Mouse (Mus musculus) left cerebral cortex, postnatal 25 days (tissue): ENCODE measurements around the gene Tex264. TPM values are rescaled to one million over a fixed set of nuclear protein-coding genes. Genes with fewer than 3 reads are reported as not detected.
"Not testable (repeated sequence)": the region's sequence is repeated elsewhere in the genome, so short reads cannot be mapped to it uniquely, and the experiment has no call there.

Source experiments
- DNase-seq, 2 experiments: peaks; one replicate each; pipeline ENCODE4 v3.0.0; 2022; ENCODE audit warnings: low spot score in 2 of 2, mixed read lengths in 1 of 2
- intact Hi-C: fragments of 180-260 bp; cut with DNase I; formaldehyde crosslinking; loops from one replicate; pipeline ENCODE4 v1.15.1; 2025
- total RNA-seq, 2 experiments: library from RNA; stranded (reverse); gene quantifications; 2 replicates each; pipeline ENCODE4 v1.2.3; 2021

The Tex264 gene
- total RNA-seq, 2 experiments from 2014 or later: 96.3 to 106 TPM

DNA sequence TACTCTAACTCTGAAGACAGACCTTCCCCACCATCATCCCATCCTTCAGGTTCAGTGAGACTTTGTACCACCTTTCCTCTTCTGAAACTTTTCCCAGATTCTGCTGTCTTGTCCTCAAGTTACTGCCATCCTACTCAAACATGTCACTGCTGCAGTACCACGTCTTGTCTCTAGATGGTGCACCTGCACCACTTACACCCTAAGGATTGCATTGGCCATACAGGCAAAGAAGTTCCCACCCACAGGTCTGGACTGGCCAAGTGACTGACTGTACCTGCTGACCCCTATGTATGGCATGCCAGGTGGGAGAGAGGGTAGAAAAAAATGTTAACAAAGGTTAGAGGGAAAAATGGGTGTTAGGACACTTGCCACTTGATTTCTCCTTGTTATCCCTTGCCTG is 10.2 kb downstream of the Tex264 start:
- intact Hi-C loops: loop anchor here (2.0 kb wide), 1 partner anchor 211 kb away; the partner anchor contains the start of gene Rbm15b
- peak; percentile 87 to 93 for DNase-seq

DNA sequence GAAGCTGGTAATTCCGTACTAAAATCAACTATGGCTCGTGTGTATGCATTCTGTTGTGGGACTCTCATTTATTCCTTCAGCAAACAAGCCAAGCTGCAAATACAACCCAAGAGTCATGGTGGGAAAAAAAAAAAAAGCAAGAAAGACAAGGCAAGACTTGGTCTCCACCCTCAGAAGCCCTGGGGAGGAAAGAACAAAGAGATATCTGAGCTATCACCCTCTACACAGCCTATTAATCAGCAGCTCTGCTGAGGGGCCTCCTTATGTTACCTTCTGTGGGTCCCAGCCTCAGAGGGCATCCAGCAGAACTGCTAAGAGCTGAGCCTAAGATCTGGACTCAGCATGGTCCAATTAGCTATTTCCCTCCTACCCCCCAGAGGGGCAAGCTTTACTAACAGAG is 11.9 kb downstream of the Tex264 start:
- no peak for DNase-seq
- intact Hi-C loops: loop anchor here (2.0 kb wide), 1 partner anchor 213 kb away; the partner anchor contains the start of gene Rbm15b

DNA sequence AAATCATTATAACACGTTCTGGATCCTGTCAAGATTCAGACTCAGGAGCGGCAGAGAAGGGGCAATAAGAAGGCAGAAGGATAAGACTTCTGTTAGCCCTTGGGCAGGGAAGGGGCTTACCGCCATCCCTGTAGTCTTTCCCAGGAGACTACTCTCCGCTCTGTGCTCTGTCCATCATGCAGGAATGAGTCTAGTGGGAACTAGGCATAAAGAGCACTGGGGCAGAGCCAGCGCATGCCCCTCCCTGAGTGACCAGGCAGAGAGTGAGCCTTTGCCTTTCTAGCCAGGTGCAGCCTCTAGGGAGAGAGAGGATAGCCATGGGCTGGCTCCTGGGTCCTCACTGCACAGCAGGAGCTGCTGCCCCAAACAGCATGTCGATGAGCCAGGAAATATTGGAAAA is 20.9 kb downstream of the Tex264 start:
- intact Hi-C loops: no loop called here
- DNase-seq: no peak

- intact Hi-C loops: no loop called here
Observed at GRCm38 (mm10) chr9:106664433-106664832, 21.3 kb downstream of the Tex264 start.

DNA sequence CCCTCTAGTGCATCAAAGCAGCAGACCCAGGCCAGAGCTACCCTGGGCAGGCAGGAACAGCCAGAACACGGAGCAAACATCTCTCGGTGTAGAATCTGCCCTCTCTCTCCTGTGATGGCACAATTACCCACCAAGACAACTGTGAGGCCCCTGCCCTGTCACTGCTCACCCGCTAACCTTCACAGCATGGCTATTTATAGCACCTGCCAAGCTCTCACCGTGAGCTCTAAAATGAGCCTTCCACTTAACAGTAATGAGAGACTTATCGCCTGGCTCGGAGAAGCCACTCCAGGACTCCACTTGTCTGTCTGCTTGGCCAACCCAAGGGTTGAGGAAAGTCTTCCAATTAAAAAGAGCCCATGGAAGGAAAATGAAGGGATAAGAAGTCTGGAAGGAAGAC is 22.5 kb downstream of the Tex264 start:
- no peak for DNase-seq
- intact Hi-C loops: no loop called here

More at GRCm38 (mm10) chr9:106664433-106664832, 21.3 kb downstream of the Tex264 start:
- DNase-seq: peak; percentile 80 to 96

DNA sequence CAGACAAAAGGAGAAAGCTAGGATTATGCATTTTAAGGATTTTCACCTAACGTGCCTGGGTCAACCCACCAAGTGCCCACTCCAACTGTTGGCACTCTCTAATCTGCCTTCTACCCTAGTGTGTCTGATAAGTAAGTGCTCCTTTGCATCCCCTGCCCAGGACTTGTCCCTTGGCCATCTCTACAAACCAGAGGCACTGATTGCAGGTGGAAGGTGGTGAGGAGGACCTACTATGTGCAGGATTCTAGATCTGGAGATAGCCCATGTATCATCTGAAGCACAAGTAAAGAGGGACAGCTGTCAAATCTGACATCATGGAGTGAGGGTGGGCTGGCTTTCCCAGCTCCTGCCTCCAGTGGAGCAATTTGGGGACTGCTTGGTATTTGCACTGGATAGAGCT is 25.8 kb downstream of the Tex264 start:
- no peak for DNase-seq
- intact Hi-C loops: no loop called here

GRCm38 (mm10) chr9:106659441-106659840 is 26.3 kb downstream of the Tex264 start:
- DNase-seq: no peak
- intact Hi-C loops: no loop called here

DNA sequence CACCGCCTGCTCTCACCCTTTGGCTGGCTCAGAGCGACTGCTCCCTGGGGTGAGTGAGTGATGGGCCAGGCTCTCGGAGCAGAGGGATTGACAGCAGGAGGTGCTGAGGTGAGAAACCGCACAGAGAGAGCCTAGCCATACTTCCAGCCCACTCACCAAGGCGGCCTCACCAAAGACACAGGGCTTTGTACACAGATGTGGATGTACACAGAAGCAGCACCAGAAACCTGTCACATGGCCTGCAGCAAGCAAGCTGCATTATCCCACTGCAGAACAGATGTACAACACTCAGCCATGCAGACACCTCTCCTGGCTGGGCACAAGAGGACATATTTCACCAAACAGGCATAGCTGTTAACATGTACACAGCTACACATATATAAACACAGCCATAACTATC is 28.1 kb downstream of the Tex264 start:
- no peak for DNase-seq
- intact Hi-C loops: no loop called here

DNA sequence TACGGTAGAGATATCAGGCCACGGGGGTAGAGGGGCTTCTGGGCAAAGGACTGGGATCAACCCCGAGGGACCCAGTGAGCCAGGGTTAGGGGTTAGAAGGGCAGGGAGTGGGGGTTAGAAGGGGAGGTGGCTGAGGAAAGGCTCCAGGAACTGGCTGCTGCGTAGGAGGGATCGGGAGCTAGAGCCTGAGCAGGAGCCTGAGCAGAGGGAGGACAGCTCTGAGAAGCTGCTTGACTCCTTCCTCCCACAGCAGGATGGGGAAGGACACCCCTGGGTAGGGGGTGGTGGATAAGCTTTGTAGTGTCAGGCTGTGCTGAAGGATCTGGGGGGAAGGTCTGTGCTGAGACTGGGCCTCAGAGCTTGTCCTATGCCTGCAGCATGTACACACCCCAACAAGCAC is 28.9 kb downstream of the Tex264 start:
- intact Hi-C loops: no loop called here
- no peak for DNase-seq

GRCm38 (mm10) chr9:106655884-106656720 is 29.6 kb downstream of the Tex264 start, which contains the start of gene Grm2:
TSS of gene Grm2 (minus strand) at chr9:106656082.
- intact Hi-C loops: no loop called here
- no peak for DNase-seq

- DNase-seq: no peak
- intact Hi-C loops: loop anchor here (2.0 kb wide), 1 partner anchor 52 kb away; no protein-coding TSS in a partner anchor
Observed at GRCm38 (mm10) chr9:106652720-106653119, 33.0 kb downstream of the Tex264 start.

DNA sequence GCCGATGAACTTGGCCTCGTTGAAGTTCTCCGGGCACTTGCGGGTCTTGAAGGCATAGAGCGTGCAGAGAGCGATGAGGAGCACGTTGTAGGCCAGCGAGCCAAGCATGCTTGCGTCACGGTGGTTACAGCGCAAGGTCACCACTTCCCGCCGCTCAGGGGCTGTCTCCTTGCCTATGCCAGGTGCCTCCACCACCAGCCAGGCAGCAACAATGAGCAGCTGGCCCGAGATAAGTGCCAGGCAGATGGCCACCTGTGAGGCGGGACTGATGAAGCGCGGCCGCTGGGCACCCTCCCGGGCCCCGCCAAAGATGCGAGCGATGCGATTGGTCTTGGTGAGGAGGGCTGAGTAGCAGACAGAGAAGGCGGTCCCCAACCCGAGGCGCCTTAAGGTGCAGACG is 38.5 kb downstream of the Tex264 start:
- no peak for DNase-seq
- intact Hi-C loops: no loop called here

- intact Hi-C loops: no loop called here
- peak in 1 of 2 experiments; percentile 66 for DNase-seq
Observed at GRCm38 (mm10) chr9:106645684-106646271, 39.9 kb downstream of the Tex264 start.

DNA sequence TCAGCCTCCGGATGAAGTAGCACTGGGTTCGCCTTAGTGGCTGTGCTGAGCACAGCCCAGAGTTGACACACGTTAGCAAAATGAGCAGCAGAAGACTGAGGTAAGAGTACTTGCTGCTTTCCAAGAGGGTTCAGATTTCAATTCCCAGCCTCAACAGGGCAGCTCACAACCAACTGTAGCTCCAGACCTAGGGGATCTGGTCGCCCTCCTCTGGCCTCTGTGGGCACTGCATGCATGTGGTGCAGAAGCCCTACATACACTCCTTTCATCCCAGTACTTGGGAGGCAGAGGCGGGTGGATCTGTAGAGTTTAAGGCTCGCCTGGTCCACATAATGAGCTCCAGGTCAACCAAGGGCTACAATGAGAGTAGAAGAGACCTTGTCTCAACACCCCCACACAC is 41.9 kb downstream of the Tex264 start:
- no peak for DNase-seq
- intact Hi-C loops: loop anchor here (2.0 to 5.0 kb wide), 2 partner anchors 45 to 111 kb away; no protein-coding TSS in a partner anchor

GRCm38 (mm10) chr9:106643128-106643527 is 42.6 kb downstream of the Tex264 start:
- peak; percentile 76 to 79 for DNase-seq
- intact Hi-C loops: loop anchor here (2.0 to 5.0 kb wide), 2 partner anchors 44 to 111 kb away; no protein-coding TSS in a partner anchor

GRCm38 (mm10) chr9:106641346-106641745 is 44.4 kb downstream of the Tex264 start:
- no peak for DNase-seq
- intact Hi-C loops: loop anchor here (5.0 kb wide), 1 partner anchor 109 kb away; no protein-coding TSS in a partner anchor

- intact Hi-C loops: no loop called here
- DNase-seq: no peak
Observed at GRCm38 (mm10) chr9:106638154-106638553, 47.6 kb downstream of the Tex264 start.

DNA sequence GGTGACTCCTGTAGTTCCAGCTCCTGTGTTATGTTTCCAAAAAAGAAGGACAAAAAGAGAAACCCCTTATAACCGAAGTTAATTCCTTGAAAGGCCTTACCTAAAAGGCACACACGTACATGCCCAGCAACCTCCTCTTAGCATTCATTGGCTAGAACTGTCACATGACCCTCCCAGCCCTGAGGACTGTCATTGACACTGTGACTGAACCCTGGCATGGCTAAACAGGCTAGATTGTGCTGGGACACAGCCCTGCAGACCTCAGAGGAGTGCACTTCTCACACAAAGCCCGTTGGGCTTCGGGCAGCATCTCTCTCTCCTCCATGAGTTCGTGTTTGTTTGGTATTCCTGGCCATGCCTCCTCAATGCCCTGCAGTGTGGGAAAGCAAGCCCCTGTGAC is 53.5 kb downstream of the Tex264 start:
- no peak for DNase-seq
- intact Hi-C loops: no loop called here

GRCm38 (mm10) chr9:106627796-106628195 is 57.9 kb downstream of the Tex264 start:
- intact Hi-C loops: not testable (repeated sequence)

GRCm38 (mm10) chr9:106626282-106626681 is 59.4 kb downstream of the Tex264 start, which contains the start of gene Iqcf6:
TSS of gene Iqcf6 (plus strand) at chr9:106626582.
- DNase-seq: no peak

More at GRCm38 (mm10) chr9:106627796-106628195, 57.9 kb downstream of the Tex264 start:
- not testable (repeated sequence) for DNase-seq

More at GRCm38 (mm10) chr9:106626282-106626681, 59.4 kb downstream of the Tex264 start, which contains the start of gene Iqcf6:
- intact Hi-C loops: no loop called here
